Mouse (Mus musculus): ENCODE results near the gene Map3k11. TPM values are rescaled to one million over a fixed set of nuclear protein-coding genes. Genes with fewer than 3 reads are reported as not detected.

Gene Map3k11
- polyA plus RNA-seq, 1 experiment from 2014 or later: 25.7 TPM

DNA sequence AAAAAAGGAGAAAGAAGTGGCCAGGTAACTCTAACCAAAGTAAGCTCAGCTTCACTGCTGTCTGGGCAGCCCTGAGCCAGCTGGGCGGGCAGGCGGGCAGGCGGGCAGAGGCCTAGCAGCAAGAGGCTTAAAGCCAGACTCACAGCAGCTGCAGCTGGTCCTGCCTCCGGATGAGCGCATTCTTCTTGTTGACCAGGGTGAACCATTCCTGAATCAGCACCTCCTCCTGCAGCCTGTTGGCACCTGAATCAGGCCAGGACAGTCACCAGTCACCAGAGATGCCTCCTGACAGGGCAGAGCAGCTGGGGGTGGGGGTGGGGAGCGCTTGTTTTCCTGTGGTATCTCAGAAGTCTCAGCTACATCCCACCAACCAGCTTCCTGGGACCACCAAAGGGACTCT, 21.5 kb downstream of the Map3k11 start:
- no peak for DNase-seq (ENCODE audit: low spot score)

DNA sequence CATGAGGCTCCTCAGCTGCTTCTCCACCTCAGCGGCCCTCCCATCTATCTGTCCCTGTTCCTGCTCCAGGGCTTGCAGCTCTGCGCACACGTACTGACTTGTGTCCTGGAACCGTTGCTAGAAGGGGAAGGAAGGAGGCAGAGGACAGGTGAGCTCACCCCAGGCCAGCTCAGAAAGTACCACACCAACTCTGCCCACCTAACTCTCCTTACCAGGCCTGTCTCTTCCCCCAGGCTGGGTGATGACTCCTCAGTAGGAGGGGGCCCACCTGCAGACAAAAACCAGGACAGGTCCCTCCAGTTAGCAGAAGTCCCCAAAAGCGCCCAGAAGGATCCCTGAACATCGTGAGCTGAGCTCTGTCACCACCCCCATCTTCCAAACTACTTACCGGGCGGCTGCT, 22.0 kb downstream of the Map3k11 start:
- no peak for DNase-seq (ENCODE audit: low spot score)

DNA sequence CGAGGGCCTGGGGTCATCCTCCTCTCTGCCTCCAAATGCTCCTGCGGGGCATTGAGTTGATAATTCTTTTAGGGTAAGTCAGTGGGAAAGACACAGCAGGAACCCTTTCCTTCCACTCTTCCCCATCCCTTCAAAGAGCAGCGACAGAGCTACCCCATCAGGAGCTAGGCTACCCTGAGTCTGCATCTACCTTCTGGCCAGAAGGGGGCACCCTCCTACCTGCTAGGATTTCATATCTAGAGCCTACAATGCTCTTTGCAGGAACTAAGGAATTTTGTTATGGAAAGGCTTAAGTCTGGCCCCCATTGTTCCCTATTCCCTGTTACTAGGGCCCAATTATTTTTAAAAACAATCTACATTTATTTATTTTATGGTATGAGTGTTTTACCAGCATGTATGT, 22.7 kb downstream of the Map3k11 start:
- DNase-seq (ENCODE audit: low spot score): peak; percentile 59

DNA sequence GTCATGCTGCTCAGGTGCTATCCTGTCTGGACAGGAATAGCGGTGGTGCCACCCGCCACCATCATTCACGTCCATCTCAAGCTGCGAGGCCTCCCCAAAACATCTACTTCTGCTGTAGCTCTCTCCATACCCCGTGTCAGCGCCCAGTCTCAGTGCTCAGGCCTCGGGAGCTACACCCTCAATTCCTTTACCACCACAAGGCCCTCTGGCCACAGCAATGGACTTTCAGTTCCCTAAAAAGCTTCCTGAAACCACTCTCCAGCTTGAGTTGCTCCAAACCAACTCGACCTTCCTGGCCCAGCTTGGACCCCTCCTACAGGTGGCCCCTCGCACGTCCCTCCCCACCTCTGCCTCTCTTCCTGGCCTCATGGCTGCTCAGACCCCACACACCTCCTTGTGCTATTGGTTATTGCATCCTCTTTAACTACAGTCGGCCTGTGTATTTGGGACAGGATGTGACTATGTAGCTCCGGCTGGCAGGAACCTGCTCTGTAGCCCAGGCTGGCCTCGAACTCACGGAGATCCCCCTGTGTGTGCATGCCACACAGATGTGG, 23.4 kb downstream of the Map3k11 start:
- no peak for DNase-seq (ENCODE audit: low spot score)

DNA sequence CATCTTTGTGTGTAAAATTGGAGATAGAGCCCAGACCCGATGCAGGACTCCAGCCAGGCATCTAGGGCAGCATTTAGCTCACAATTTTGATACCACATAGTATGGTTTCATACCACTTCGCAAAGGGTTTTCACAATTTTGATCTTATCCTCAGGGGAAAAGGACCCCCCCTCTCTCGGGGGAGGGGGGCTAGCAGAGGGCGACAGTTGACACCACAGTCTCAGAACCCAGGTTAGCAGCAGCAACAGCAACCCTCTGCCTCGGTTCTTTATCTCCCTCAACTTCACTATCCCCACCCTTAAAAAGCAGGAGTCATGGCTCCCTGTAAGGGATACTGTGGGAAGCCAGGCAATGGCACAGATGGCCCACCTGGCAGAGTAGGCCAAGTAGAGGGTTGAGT, 24.7 kb downstream of the Map3k11 start:
- DNase-seq (ENCODE audit: low spot score): no peak

DNA sequence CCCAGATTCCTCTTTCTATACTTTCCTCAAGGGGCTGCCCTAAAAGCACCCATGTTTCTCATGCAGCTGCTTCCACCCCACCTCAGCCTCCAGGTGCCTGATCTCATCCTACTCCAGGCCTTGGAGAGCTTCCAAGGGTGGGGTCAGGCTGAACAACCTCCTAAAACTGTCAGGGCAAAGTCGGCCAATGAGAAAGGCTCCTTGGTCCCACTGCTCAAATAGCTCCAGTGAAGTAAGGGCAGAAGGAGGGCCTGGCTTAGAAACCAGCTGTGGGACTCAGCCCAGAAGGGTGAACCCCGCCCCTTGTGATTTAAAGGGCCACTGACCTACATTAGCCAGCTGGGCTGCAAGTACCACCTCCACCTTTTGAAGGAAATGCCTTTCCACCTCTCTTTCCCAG, 25.2 kb downstream of the Map3k11 start:
- DNase-seq (ENCODE audit: low spot score): no peak

DNA sequence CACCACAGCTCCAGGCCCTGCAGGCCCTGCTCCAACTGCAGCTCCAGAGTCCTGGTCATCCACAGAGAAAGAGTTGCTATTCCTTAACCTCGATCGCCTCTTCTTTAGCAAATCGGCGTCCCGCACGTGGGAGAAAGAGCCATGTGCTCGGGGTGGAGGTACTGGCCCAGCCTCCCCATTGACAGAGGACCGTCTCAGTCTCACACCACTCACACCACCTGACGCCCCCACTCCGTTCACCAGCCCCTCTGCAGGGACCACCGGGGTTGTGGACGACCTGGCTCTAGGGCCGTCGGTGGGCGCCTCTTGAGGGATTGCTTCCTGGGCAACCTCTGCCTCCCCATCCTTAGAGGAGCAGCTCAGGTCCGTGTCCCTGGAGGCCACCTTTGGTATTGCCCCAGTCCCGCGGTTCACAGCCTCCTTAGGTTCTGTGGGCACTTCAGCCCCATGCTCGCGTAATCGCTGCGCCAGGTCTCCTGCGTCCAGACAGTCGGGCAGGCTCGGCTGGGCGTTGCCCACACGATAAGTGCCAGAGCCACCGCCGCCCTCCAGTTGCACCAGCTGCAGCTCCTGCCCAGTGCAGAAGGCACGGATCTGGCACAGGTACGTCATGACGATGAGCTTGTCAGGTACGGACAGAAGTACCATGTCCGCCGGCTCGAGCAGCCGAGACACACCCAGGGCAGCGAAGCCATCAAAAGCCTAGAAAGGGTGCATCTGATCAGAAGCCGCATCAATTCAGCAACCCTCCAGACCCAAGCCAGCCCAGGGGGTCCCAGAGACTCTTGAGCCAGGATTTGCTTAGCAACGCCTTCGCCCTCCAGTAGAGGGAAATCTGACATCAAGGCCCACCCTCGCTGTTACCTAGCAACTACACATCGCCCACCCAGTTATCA, 27.5 kb downstream of the Map3k11 start:
- no peak for DNase-seq (ENCODE audit: low spot score)

DNA sequence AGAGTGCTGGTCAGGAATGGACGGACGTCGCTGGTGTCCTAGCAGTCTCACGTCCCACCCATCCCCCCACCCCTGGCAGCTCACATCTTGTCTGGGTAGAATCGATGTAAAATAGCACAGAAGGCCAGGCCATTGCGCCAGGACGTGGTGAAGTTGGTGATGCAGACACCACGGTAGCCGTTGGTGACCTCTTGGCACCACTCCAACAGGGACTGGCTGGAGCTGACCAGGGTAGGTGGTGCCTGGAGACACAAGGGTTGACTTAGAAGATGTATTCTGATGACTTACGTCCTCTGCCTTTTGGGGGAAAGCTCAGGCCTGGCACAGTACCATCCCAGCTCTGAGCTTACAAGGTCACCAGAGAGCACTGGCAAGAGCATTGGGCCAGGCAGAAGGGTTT, 28.4 kb downstream of the Map3k11 start:
- no peak for DNase-seq (ENCODE audit: low spot score)

DNA sequence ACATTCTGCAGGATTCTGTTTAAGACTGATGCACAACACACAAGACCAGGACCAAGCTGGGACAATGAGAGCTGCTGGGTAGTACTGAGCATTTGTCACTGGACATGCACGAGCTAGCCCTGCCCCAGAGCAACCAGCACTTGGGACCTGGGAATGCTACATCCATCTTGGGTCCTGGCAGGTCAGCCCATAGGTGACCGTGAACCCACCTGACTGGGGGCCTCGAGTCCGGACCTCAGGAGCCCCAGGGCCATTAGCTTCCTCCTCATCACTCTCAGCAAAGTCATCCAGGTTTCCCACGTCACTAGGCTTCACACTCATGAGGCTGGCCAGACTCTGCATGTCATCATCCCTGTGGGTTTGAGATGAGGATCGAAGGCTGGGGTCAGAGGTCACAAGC, 32.7 kb downstream of the Map3k11 start:
- no peak for DNase-seq (ENCODE audit: low spot score)

DNA sequence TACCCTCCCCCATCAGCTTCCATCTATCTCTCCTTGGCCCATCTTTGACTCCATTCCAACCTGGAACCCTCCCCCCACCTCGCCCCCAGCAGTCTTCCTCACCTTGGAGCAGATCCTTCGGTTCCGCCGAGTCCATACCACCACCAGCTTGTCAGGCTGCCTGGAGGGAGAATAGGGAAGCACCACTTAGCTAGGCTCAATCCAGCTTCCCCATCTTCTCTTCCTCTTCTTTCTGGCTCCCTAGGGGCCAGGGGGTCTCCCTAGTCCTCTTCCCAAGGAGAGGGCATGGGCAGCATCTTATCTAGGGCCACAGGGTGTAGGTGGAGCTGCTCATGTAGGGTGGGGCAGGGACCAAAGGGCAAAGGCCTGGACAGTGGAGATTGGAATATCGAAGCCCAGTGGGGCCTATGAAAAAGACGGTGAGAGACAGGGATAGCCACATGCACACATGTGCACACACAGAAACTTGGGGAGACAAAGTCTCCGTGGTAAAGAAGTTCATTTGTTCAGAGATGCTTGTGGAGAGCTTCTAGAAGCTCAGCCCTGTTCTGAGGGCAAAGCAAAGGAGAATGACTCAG, 34.4 kb downstream of the Map3k11 start:
- no peak for DNase-seq (ENCODE audit: low spot score)

DNA sequence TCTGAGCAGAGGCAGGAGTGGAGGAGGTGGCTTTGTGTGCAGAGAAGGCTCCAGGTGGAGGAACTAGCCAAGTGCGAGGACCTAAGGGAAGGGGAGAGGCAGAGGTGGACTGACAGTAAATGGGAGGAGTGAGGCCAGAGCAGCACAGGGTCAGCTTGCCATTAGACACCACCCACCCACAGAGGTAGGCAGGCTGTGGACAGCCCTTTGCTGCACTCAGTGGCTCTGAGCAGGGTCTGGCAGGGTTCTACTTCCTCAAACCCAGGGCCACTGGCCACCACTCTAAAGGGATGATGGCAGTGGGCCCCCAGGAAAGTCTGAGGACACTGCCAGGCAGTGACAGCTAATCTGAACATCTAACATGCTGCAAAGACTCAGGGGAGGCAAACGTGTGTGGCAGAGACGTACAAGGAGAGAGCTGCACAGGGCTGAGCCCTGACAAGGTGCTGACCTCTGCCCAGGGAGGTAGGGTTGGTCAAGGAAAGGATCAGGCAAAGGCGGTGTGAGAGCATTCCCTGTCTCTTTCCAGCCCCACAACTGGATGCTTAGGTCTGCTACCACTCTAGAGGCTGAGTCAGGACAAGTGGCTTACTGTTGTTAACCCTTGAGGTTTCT, 35.5 kb downstream of the Map3k11 start:
- no peak for DNase-seq (ENCODE audit: low spot score)

DNA sequence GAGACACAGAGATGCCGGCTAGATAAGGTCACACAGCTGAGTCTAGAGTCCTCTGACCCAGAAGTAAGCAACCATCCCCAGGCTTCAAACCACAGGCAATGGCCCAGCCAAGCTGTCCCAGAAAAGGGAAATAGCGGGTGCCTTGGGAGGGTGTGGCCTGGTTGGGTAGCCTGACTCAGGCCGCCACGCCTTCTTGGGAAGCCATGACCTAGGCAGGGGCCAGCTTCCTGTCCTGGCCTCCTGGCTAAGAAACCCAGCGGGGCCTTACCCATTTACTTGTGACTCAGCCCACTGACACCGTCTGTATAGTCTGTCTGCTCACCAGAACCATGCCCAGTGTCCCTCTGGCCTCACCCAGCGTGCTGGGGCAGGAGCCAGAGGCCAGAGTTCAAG, 36.0 kb downstream of the Map3k11 start:
- no peak for DNase-seq (ENCODE audit: low spot score)

DNA sequence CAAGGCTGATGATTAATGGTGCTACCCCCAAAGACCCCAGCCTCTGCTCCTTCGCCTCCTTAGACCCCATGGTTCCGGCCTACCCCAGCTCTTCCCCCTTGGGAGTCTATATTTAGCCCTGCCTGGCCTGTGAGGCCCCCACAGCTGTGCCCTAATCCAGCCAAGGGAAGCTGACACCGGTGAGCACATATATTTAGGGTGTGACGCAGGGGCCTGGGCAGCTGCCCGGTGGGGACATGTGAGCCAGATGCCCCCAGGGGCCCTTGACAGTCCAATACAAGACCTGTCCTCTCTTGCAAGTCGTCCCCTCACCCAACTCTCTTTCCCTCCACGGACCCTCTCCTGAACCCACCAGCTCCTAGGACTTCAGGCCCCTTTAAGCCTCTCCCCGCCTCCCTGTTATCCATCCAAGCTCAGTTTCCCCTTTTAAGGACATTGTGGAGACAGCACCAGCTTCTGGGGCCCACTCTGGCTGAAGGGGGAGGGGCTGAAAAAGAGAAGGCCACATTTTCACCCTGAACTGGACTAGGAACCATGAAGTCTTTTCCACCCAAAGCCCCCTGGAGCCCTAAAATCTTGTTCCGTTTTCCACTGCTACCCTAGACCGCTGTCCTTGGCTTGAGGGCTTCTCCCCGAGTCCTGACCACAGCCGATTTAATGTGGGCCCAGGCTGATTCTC, 36.6 kb downstream of the Map3k11 start:
- no peak for DNase-seq (ENCODE audit: low spot score)

DNA sequence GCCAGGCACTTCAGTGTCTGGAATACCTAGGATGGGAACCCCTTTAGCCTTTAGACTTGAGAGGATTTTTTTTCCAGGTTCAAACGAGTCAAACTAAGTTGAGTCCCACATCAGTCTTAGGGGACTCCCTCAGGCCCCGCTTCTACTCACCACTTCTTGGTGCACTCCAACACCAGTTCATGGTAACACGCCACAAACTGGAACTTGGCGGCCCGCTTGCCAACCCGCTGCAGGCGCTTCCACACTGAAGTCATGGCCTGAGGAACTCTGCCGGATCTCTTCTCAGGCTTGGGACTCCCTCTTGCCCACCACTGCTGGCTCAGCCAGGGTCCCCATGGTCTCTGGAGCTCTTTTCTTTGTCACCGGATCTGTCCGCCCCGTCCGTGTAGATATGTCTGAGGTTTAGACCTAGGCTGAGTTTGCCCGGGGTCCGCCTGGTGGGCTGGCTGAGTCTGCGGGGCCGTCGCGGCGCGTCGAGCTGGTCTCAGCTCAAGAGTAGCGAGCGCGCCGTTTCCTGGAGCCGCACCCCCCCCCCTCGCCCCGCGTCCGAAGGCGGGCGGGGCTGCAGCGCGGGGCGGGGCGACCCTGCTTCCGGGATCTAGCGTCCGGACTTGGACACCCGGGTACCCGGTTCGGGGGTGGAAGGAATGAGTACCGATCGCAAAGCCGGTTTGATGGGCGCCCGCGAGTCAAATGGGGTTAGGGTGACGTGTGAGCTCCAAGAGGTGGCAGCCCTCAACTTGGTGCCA, 37.4 kb downstream of the Map3k11 start, which contains the start of gene Ehbp1l1:
Gene Ehbp1l1 (minus strand): TSS at position 551 of the 749 bp plus-strand sequence.
- peak; percentile 76 for DNase-seq (ENCODE audit: low spot score)

DNA sequence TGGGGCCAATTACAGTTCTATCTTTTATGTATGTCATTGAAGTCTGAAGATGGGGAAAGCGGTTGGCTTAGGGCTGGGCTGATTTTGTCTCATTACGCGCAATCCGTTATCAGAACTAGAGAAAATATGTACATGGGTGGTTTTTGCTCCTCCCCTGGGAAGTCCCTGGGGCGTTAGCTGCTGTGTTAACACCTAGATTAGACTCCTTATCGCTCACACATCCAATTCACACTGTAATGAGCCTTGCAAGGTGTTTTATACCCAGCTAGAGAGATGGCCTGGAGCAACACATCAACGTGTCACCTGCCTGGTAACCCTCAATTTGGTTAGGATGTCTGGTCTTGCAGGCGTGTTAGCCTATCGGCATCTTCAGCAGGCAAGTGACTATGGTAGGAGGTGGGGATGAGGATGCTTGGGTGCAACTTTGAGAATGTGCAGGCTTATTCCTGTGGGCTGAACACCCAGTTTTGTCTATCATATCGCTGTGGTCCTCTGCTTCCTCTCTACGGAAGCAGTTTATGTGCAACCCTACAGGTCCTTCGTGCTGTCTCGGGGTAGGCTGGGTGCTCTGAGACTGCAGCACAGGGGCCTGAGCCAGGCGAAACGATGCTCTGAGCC, 38.5 kb downstream of the Map3k11 start:
- no peak for DNase-seq (ENCODE audit: low spot score)

DNA sequence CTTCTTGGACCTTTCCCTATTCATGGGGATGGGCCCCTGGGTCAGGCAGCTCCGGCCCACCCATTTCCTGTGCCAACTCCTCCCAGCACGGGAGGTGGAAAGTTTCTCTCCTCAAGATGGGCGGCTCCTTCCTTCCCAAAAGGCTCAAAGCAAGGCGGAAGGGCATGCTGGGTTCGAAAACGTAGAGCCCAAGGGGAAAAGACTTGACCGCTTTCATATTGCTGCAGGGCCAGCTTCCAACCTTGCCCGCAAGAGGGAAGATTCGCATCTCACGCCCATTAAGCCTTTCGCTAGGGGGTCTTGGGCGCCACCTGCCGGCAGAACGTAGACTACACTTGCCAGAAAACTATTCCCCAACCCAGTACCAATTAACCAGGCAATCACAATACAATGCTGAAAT, 39.2 kb downstream of the Map3k11 start:
- peak; percentile 84 for DNase-seq (ENCODE audit: low spot score)

DNA sequence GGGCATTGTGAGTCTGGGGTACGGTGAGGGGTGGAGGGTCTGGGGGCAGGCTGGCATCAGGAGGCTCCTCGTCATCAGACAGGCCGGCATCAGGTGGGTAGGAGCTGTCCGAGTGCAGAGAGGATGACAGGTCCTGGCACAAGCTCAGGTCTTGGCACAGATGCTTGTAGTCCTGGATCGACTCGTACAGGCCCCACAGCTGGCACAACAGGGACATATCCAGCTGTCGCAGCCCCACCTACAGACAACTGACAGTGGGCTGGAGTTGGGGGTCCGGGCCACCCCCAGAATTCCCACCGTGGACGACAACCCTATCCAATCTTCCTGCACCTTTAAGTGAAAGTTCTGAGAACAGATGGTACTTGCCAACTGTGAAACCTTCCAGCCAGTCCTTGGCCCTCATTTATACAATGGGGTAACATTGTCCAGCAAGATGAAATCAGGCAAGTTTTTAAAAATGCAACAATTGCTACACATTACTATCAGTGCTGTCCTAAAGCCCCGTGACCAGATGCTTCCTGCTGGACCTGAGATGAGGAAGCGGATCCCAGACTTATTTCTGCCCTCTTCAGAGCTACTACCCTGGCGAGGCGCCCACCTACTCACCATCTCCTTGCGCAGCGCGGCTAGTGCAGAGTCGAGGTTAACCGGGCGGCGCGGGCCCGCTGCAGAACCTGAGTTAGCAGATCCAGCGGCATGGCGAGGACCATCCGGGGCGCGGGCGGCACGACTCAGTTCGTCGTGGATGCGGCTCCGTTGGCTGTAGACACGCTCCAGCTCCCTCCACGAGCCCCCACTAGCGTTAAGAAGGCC, 40.3 kb downstream of the Map3k11 start:
- DNase-seq (ENCODE audit: low spot score): no peak

DNA sequence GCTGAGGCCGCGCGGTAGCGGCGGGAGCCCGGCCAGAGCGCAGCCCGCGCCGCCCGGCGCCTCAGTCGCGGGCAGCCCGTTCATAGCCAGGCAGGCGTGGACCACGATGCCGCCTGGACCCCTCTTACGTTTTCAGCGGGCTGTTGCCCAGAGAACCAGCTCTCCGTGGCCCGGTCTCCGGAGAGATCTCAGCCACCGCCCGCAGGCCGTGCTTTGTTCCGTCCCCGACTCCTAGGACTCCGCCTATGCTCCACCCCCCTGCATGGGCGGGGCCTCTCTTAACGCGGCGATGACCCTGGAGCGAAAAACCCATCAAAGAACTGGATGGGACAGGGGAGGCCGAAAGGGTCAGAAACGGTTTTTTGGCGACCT, 40.9 kb downstream of the Map3k11 start, which contains the start of gene Fam89b:
Gene Fam89b (minus strand): TSS at position 210 of the 372 bp plus-strand sequence.
- peak; percentile 79 for DNase-seq (ENCODE audit: low spot score)

All from thymus, postnatal 0 days (tissue).